Mouse (Mus musculus): ENCODE data around the gene Hoxa10.

Hoxa10 gene

GRCm38 (mm10) chr6:52263321-52263585, 22.6 kb upstream of the Hoxa10 start:
- no peak for DNase-seq (ENCODE audit: extremely low spot score, low read depth, low spot score)

- DNase-seq (ENCODE audit: extremely low spot score, low read depth, low spot score): peak; percentile 14
These were observed 22.0 kb upstream of the Hoxa10 start for GRCm38 (mm10) chr6:52262463-52263320.

DNA sequence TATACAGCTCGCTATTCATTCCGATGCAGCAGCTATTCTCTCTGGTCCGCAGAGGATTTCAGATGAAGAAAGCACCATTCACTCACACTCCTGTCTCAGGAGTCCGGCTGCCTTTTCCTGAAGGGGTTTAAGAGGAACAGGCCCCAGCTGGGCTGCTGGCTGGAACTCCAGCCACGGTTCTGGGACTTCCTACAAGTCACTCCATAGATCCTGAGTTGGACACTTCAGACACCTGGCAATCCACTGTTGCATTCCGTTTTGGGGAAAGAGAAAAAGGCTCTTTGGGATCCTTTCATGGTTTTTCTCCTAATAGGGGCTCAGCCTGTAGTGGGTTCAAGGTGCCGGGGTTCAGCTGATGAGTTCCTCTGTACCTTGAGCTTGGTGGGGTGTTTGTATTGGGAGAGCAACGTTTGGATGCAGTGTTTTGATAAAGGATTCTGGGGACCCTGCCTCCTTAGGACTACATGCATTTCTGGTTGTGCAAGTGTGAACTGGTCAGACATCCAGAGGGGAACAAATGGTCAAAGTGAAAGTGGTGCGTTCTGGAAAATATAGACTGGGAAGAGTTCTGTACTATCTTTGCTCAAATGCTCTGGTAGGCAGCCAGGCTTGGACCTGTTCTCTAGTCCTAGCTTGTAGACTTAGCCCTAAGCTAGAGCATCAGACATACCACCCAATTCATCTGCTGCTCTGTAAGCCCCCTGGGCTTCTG, 21.3 kb upstream of the Hoxa10 start:
- DNase-seq (ENCODE audit: extremely low spot score, low read depth, low spot score): peak; percentile 10

DNA sequence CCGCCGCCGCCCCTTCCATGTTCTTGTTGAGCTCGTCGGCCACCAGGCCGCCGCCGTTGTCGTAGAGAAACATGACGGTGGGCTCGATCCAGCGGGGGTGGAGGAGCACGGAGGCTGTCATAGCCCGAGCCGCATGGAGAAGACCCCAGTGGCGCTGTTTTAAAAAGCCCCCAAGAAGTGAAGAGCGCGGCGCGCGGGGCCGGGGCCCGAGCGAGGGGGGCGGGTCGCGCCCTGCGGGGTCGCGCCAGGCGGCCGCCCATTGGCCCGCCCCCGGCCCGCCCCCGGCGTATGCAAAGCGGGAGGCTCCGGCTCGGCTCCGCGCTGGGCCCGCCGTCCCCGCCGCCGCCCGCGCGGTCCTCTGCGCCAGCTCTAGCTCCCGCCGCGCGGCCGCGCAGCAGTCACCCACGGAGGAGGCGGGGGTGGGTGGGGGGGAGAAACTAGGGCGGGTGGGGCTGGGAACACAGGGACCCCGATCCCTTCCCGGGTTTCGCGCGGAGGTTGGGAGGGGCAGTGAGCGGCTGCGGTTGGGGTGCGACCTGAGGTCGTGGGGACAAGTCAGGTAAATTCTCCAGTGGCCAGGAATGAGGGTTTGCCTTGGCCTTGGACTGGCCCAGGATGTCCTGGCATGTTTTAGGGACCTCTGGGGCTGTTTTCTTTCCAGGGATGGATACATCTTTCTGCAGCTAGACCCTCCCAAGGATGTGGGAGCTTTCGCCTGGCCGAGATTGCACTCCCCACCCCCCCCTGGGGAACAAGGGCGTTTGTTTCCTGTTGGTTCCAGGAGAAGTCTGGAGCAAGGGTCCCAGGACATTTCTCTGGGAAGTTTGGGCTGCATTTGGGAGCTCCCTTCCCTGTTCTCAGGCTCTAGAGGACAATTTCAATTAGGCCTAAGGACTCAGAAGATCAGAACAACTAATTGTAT, 20.3 kb upstream of the Hoxa10 start, which contains the start of gene Hoxa13:
Hoxa13 (minus strand) TSS at position 227 of the 922 bp plus-strand sequence.
- DNase-seq (ENCODE audit: extremely low spot score, low read depth, low spot score): no peak

DNA sequence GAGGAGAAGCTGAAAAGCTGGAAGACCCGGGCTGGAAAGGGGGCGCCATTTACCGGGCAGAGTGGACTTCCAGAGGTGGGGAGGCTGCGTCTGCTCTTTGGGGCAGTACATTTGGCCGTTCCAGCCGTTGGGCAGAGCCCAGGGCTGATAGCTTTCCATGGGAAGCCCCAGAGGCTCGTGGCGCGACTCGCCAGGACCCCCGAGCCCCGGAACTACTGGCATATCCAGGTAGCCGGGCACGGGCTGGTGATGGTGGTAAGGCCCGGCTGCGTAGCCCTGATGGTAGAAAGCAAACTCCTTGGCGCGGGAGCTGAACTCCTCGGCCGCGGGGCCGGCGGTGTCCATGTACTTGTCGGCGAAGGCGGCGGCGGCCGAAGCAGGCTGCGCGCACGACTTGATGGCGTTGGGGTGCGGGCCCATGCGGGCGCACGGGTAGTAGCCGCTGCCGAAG, 19.2 kb upstream of the Hoxa10 start:
- no peak for DNase-seq (ENCODE audit: extremely low spot score, low read depth, low spot score)

DNA sequence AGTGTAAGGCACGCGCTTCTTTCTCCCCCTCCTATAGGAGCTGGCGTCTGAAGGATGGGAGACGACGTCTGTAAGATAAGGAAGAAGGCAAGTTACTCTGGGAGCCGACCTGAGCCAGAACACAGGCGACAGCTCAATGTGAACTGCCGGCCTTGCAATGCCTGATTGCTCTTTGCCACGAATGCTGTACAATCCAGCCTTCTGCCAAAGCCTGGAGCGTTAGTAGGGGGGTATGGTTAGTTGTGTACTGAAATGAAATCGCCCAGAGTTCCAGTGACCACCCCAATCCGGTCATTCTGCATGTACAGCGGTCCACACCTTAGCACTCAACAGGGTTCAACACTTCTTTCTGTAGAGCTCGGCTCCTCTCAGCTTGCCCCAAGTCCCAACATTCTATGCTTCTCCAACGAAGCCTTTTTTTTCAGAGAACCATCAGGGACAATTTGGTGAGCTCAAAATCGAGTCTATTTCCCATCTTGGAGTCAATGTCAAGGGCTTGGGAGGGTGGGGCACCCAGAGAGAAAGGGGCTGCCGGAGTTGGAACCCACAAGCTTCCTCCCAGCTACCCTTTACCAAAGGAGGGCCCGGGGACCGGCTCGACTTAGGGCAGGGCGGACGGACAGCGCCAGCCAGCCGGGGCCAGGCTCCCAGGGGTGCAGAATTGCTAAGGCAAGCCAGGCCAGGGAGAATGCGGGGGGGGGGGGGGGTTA, 18.6 kb upstream of the Hoxa10 start:
- no peak for DNase-seq (ENCODE audit: extremely low spot score, low read depth, low spot score)

GRCm38 (mm10) chr6:52256956-52257355, 16.3 kb upstream of the Hoxa10 start:
- DNase-seq (ENCODE audit: extremely low spot score, low read depth, low spot score): peak; percentile 96

GRCm38 (mm10) chr6:52253511-52254500, 13.2 kb upstream of the Hoxa10 start:
- no peak for DNase-seq (ENCODE audit: extremely low spot score, low read depth, low spot score)

DNA sequence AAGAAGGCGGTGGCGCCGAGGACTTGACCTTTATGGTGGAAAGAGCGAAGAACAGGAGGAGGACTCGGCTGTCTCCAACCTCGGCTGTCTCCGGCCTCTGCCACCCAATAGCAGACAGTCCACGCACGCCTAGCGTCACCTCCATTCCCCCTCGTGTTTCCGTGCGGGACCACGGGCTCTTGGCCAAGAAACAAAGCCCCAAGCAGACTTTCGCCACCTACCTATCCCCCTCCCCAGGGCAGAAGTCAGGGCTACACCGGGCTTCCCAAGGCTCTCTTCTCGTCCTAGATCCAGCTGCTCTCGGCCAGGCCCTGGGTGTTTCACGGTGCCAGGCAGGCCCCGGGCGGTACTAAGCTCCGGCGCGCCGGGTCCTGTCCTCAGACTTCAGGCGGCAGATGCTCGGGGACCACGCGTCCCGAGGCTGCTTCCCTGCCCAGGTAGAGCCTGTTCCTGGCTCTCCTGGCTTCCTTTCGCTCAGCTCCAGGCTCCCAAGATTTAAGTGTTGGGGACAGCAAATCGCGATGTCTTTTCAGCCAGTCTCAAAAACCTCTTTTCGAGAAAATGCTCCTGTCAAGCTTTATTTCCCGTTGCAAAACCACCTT, 12.2 kb upstream of the Hoxa10 start:
- no peak for DNase-seq (ENCODE audit: extremely low spot score, low read depth, low spot score)

GRCm38 (mm10) chr6:52252016-52252774, 11.5 kb upstream of the Hoxa10 start:
- DNase-seq (ENCODE audit: extremely low spot score, low read depth, low spot score): no peak

GRCm38 (mm10) chr6:52251177-52251879, 10.7 kb upstream of the Hoxa10 start:
- no peak for DNase-seq (ENCODE audit: extremely low spot score, low read depth, low spot score)

DNA sequence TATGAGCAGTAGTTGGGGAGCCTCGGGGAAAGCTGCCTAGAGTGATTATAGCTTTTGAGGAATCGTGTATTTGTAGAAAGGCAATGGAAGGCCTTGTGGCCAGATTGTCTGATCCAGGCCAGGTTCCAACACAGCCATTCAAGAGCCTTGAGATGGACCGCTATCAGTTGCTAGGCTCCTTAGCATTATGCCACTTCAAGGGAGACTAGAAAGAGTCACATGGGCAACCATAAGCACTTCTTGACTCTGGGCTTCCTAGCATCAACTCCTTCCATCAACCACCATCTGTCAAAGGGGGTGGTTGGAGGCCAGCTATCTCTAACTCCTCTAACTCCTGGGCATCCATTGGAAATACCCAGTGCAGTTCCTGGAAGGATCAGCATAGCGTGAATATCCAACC, 9.2 kb upstream of the Hoxa10 start:
- DNase-seq (ENCODE audit: extremely low spot score, low read depth, low spot score): no peak

GRCm38 (mm10) chr6:52249415-52249738, 8.7 kb upstream of the Hoxa10 start:
- DNase-seq (ENCODE audit: extremely low spot score, low read depth, low spot score): no peak

DNA sequence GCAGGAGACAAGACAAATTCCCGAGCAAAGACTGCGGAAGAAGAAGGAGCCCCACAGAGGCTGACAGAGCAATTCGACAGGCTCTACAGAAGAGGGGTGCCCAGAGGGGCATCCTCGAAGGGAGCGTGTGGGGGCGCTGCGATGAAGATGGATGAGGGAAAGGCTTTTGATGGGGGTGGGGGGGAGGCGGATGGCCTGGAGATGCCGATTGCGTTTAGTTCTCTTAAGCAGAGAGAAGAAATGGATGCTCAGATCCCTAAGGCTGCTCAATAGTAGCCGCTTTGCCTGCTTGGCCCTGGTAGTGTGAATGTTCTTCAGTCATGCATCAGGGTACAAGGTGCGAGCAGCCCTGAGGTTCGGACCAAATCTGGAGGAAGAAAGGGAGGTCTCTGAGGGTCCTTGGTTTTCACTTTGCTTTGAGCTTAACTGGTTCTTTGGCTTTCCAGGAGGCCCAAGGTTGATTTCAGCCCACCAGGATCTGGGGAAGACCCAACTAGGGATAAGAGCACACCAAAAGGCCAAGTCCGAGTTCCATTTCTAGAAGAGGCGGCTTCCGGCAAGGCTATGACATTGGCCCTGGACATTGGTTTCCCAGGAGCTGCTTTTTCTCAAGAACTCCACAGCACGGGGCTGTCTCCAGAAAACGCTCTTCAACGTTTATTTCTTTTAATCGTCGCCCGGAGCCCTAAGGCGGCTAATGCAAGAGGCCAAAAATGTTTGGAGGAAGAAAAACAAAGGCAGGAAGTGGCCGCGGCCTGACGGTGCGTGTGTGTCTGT, 8.2 kb upstream of the Hoxa10 start:
- DNase-seq (ENCODE audit: extremely low spot score, low read depth, low spot score): no peak

GRCm38 (mm10) chr6:52247766-52248637, 7.3 kb upstream of the Hoxa10 start:
- no peak for DNase-seq (ENCODE audit: extremely low spot score, low read depth, low spot score)

DNA sequence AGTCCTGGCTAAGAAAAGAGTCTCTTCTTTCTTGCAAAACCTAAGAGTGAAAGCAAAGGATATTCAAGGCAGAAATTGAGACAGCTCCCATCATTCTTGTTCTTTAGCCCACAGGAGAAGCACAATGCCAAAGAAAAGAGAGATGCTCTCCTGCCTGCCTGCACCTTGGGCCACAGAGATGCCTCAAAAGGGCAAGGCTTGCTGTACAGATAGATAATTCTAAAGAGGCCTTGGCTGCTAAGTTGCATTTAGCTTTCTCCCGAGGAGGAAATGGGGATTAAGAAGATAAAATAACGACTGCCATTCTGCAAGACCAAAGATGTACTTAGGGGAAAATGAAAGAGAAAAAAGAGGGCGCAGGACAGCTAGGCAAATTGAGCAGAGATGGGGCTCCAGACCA, 6.3 kb upstream of the Hoxa10 start:
- DNase-seq (ENCODE audit: extremely low spot score, low read depth, low spot score): no peak

Data from hindlimb bud, embryonic 11.5 days (tissue).